In the genomic region with DNA sequence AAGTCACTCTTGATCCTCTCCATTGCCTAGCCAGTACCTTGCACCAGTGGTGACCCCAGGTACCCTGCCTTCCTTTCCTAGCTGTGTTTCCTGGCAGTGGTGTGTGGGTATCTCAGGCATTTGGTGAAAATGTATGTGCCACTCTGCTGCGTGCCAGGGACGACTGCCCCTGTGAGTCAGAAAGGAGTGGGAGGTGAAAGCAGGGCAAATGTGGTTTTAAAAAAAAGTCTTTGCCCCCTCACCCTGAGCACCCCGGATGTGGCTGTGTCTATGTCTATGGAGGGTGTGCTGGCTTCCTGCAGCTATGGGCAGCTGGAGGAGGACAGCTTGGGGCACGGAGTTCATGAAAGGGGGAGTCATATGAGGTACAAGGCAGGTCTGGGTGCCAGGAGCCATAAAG, we compare ENCODE assay signal across 18 mouse cellular contexts. TPM values are rescaled to one million over a fixed set of nuclear protein-coding genes. Genes with fewer than 3 reads are reported as not detected.
DNase-seq lines count a peak whose midpoint lies in the region; ATAC-seq and TF ChIP-seq lines count a peak whose summit lies in the region.
"Had no signal": no experiment of that assay in that cellular context is flagged by ENCODE, and none has a peak within 500 bp of the region (broad histone marks: within the 10 kb centered on the region; RNA-seq: fewer than 3 reads in every experiment).

No protein-coding gene starts in this region.

- peaks cover 21% of the 10 kb centered on the region for H3K36me3 ChIP-seq in megakaryocyte, embryonic 14.5 days (replicated peaks; ENCODE audit: low read length)
- H3K36me3 ChIP-seq: embryonic facial prominence, embryonic 12.5 days had no signal

- H3K4me3 ChIP-seq in layer of hippocampus, adult 2 months: no peak overlapping the region
- H3K4me3 ChIP-seq in megakaryocyte, embryonic 14.5 days (replicated peaks): peak overlapping the region; percentile 81
- H3K4me3 ChIP-seq: embryonic facial prominence, embryonic 12.5 days had no signal

- H3K27ac ChIP-seq in layer of hippocampus, adult 2 months: peak overlapping the region; percentile 77
- H3K27ac ChIP-seq: embryonic facial prominence, embryonic 12.5 days; kidney, postnatal 0 days; macrophage had no signal

- H3K4me1 ChIP-seq in megakaryocyte, embryonic 14.5 days: peaks cover 94% of the 10 kb centered on the region
- H3K4me1 ChIP-seq: embryonic facial prominence, embryonic 12.5 days had no signal

- no peak for ATAC-seq in monocyte, adult 5-6 weeks (replicated peaks; ENCODE audit: insufficient number of reproducible peaks, low FRiP score, low TSS enrichment, poor library complexity, severe bottlenecking)
- ATAC-seq: intestine, postnatal 0 days; Patski had no signal

- no peak for DNase-seq in layer of hippocampus, adult 2 months (ENCODE audit: low spot score in 2 of 2)
- no peak for DNase-seq in layer of hippocampus, postnatal 14 days (ENCODE audit: low spot score in 2 of 2)
- DNase-seq in CD4-positive helper T cell, adult 2 months (ENCODE audit: low read depth, low spot score): peak; percentile 78
- peak; percentile 78 to 84 for DNase-seq in thymus, postnatal 10 days (ENCODE audit: low spot score in 2 of 2)
- no peak for DNase-seq in cerebellum, adult 9-10 months
- no peak for DNase-seq in gastrocnemius, adult 8-10 months (ENCODE audit: low spot score in 2 of 2)
- DNase-seq: cerebellum, postnatal 36 days; layer of hippocampus, adult 9-11 months; liver; lung, adult 2 months had no signal

- no peaks in the 10 kb centered on the region for H3K9me3 ChIP-seq in megakaryocyte, embryonic 14.5 days
- H3K9me3 ChIP-seq: embryonic facial prominence, embryonic 12.5 days had no signal

- TF ChIP-seq CTCF in layer of hippocampus, adult 2 months (conservative IDR thresholded peaks at IDR 0.05): no peak

- H3K27me3 ChIP-seq in megakaryocyte, embryonic 14.5 days (replicated peaks): no peaks in the 10 kb centered on the region
- H3K27me3 ChIP-seq: embryonic facial prominence, embryonic 12.5 days; Patski had no signal

RNA-seq across cellular contexts. Expression of gene Ramp1, which starts 13.6 kb away (rescaled TPM):
- total RNA-seq in layer of hippocampus, adult 2 months (2021): 10 to 100 TPM; 57.2 to 61.5 TPM
- total RNA-seq in layer of hippocampus, postnatal 14 days (2021): 10 to 100 TPM; 51.3 to 53.0 TPM
- 2.9 and 16.0 TPM in 2 replicates for polyA plus RNA-seq in megakaryocyte, embryonic 14.5 days (2012; ENCODE audit: insufficient read depth, low replicate concordance)
- total RNA-seq in monocyte, adult 5-6 weeks (2017): 15.7 to 28.1 TPM (median 26.3 TPM) in 3 replicates
- 10 to 100 TPM; 10.7 to 19.5 (median 15.8) TPM for total RNA-seq in gastrocnemius, adult 8-10 months (2022)
- polyA plus RNA-seq: Patski had no signal

RNA-seq across cellular contexts. Expression of gene Rbm44, which starts 48.4 kb away (rescaled TPM):
- total RNA-seq in layer of hippocampus, adult 2 months (2021): not detected
- not detected for total RNA-seq in layer of hippocampus, postnatal 14 days (2021)
- 0.07 TPM in 1 of 2 replicates, not detected in the other for polyA plus RNA-seq in megakaryocyte, embryonic 14.5 days (2012; ENCODE audit: insufficient read depth, low replicate concordance)
- 0.19 to 0.29 TPM (median 0.21 TPM) in 3 replicates for total RNA-seq in monocyte, adult 5-6 weeks (2017)
- not detected for total RNA-seq in gastrocnemius, adult 8-10 months (2022)
- total RNA-seq: left cerebral cortex, postnatal 14 days had no signal
- polyA plus RNA-seq: lung, adult 2 months had no signal

RNA-seq across cellular contexts. Expression of gene Ube2f, which starts 56.9 kb away (rescaled TPM):
- total RNA-seq in layer of hippocampus, adult 2 months (2021): 10 to 100 TPM; 44.9 to 50.7 TPM
- total RNA-seq in layer of hippocampus, postnatal 14 days (2021): 10 to 100 TPM; 57.2 to 57.4 TPM
- 4.9 and 13.4 TPM in 2 replicates for polyA plus RNA-seq in megakaryocyte, embryonic 14.5 days (2012; ENCODE audit: insufficient read depth, low replicate concordance)
- 75.0 to 85.6 TPM (median 83.2 TPM) in 3 replicates for total RNA-seq in monocyte, adult 5-6 weeks (2017)
- total RNA-seq in gastrocnemius, adult 8-10 months (2022): 10 to 100 TPM; 49.2 to 54.3 (median 50.0) TPM

Comparison
In these comparisons a context has a peak if more than half of its experiments do, and no peak if none do; other contexts are left out.
1. DNase-seq: peak in CD4-positive helper T cell, adult 2 months (single experiment) and thymus, postnatal 10 days (2 of 2); none in layer of hippocampus, adult 2 months (0 of 2), layer of hippocampus, postnatal 14 days (0 of 2), cerebellum, adult 9-10 months (single experiment) and gastrocnemius, adult 8-10 months (0 of 2).